Mouse (Mus musculus): ENCODE results near the gene Cpz. TPM values are rescaled to one million over a fixed set of nuclear protein-coding genes. Genes with fewer than 3 reads are reported as not detected.

The Cpz gene
- polyA plus RNA-seq (2011; ENCODE audit: insufficient read depth, insufficient read length, low replicate concordance, missing spikeins) = not detected in 2 replicates

GRCm38 (mm10) chr5:35525469-35526123, at the start of gene Cpz:
Gene Cpz (minus strand): TSS chr5:35525698.
- 7% methylated on average over 29 of the region's 29 CpGs for WGBS

DNA sequence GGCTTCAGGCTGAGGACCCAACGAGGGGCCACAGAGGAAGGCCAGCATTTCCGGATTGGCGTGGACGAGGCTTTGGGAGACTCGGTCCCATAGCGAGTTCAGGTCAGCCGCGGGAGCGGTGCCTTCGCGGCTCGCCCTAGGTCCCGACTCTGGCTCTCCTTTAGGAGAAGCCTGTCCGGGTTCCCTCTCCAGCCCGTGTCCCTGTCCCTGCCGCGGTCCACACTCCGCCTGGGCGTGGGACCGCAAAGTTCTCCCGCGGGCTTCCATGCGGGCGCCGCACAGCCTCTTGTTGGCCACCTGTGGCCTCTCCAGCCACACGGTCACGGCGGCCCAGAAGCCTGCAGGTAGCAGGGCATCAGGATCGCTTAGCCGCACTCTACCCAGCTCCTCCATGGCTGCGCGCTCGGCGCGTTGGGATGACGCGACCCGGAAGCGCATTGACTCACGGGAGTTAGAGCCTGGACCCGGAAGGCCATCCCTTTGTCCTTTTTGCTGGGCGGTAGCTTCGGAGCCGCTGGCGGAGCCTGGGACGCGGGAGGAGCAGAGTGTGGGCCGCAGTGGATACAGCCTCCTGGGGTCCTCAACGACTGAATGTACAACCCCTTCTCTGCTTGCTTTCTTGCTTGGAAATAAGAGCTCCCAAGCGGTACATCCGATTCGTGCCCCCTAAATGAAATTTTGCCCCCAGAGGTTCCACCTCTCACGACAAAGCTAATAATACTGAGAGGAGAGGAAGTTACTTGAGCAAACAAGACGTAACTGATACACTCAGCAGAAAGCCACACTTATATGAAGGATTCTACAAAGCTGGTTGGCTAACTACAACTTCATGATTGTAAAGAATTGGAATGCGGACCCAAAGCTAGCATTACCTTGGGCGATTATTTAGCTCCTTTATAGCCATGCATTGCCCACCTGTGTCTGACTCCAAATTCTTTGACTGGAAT, 49.4 kb upstream of the Cpz start, which contains the start of gene Trmt44:
Gene Trmt44 (minus strand): TSS at position 418 of the 947 bp plus-strand sequence.
- WGBS = 4% methylated on average over 56 of the region's 56 CpGs
- TF ChIP-seq CTCF (IDR thresholded peaks at IDR 0.05; ENCODE audit: control insufficient read depth, insufficient read depth, low read length) (no peak), POLR2A (IDR thresholded peaks at IDR 0.05; ENCODE audit: borderline replicate concordance, control insufficient read depth, low read depth, low read length) (peak; percentile 88; the same call in 1 of the 2 replicates)
- Histone ChIP-seq H3K4me3 (replicated peaks; ENCODE audit: control insufficient read depth, low read depth, low read length) (peak within 1 kb of the TSS; percentile 87), H3K4me1 (ENCODE audit: control insufficient read depth, insufficient read depth, low read length) (peaks cover 2% of the 10 kb centered on the region; the same call in 1 of the 2 replicates), H3K27ac (ENCODE audit: control insufficient read depth, insufficient read depth, low read depth, low read length, poor library complexity) (peak within 1 kb of the TSS; percentile 17)

More at GRCm38 (mm10) chr5:35525469-35526123, at the start of gene Cpz:
- Histone ChIP-seq H3K4me3 (replicated peaks; ENCODE audit: control insufficient read depth, low read depth, low read length) (no peak within 1 kb of the TSS), H3K27ac (ENCODE audit: control insufficient read depth, insufficient read depth, low read depth, low read length, poor library complexity) (no peak within 1 kb of the TSS), H3K4me1 (ENCODE audit: control insufficient read depth, insufficient read depth, low read length) (no peaks in the 10 kb centered on the region)
- TF ChIP-seq CTCF (IDR thresholded peaks at IDR 0.05; ENCODE audit: control insufficient read depth, insufficient read depth, low read length) (no peak), POLR2A (IDR thresholded peaks at IDR 0.05; ENCODE audit: borderline replicate concordance, control insufficient read depth, low read depth, low read length) (no peak)

GRCm38 (mm10) chr5:35571546-35571945, 46.0 kb upstream of the Cpz start:
- no peak for TF ChIP-seq POLR2A (IDR thresholded peaks at IDR 0.05; ENCODE audit: borderline replicate concordance, control insufficient read depth, low read depth, low read length)
- no peak for TF ChIP-seq CTCF (IDR thresholded peaks at IDR 0.05; ENCODE audit: control insufficient read depth, insufficient read depth, low read length)
- Histone ChIP-seq H3K4me3 (replicated peaks; ENCODE audit: control insufficient read depth, low read depth, low read length) (no peak overlapping the region), H3K4me1 (ENCODE audit: control insufficient read depth, insufficient read depth, low read length) (peaks cover 2% of the 10 kb centered on the region; the same call in 1 of the 2 replicates), H3K27ac (ENCODE audit: control insufficient read depth, insufficient read depth, low read depth, low read length, poor library complexity) (no peak overlapping the region)
- WGBS = 65% methylated on average over 6 of the region's 6 CpGs

- TF ChIP-seq POLR2A (IDR thresholded peaks at IDR 0.05; ENCODE audit: borderline replicate concordance, control insufficient read depth, low read depth, low read length) (no peak), CTCF (IDR thresholded peaks at IDR 0.05; ENCODE audit: control insufficient read depth, insufficient read depth, low read length) (no peak)
- no peaks in the 10 kb centered on the region for H3K4me1 ChIP-seq (ENCODE audit: control insufficient read depth, insufficient read depth, low read length)
- H3K27ac ChIP-seq (ENCODE audit: control insufficient read depth, insufficient read depth, low read depth, low read length, poor library complexity) = no peak overlapping the region
- WGBS = 61% methylated on average over 4 of the region's 4 CpGs
- no peak overlapping the region for H3K4me3 ChIP-seq (replicated peaks; ENCODE audit: control insufficient read depth, low read depth, low read length)
Measured at GRCm38 (mm10) chr5:35566632-35567031, 41.1 kb upstream of the Cpz start.

- Histone ChIP-seq H3K27ac (ENCODE audit: control insufficient read depth, insufficient read depth, low read depth, low read length, poor library complexity) (no peak overlapping the region), H3K4me3 (replicated peaks; ENCODE audit: control insufficient read depth, low read depth, low read length) (no peak overlapping the region), H3K4me1 (ENCODE audit: control insufficient read depth, insufficient read depth, low read length) (no peaks in the 10 kb centered on the region)
- no peak for TF ChIP-seq CTCF (IDR thresholded peaks at IDR 0.05; ENCODE audit: control insufficient read depth, insufficient read depth, low read length)
- no peak for TF ChIP-seq POLR2A (IDR thresholded peaks at IDR 0.05; ENCODE audit: borderline replicate concordance, control insufficient read depth, low read depth, low read length)
- WGBS = 77% methylated on average over 9 of the region's 9 CpGs
Measured at GRCm38 (mm10) chr5:35565217-35565616, 39.7 kb upstream of the Cpz start.

- H3K27ac ChIP-seq (ENCODE audit: control insufficient read depth, insufficient read depth, low read depth, low read length, poor library complexity) = no peak overlapping the region
- WGBS = 0% methylated on average over 1 of the region's 1 CpGs
- TF ChIP-seq CTCF (IDR thresholded peaks at IDR 0.05; ENCODE audit: control insufficient read depth, insufficient read depth, low read length) = peak; percentile 92
- TF ChIP-seq POLR2A (IDR thresholded peaks at IDR 0.05; ENCODE audit: borderline replicate concordance, control insufficient read depth, low read depth, low read length) = no peak
- H3K4me3 ChIP-seq (replicated peaks; ENCODE audit: control insufficient read depth, low read depth, low read length) = no peak overlapping the region
- no peaks in the 10 kb centered on the region; the same call in 1 of the 2 replicates for H3K4me1 ChIP-seq (ENCODE audit: control insufficient read depth, insufficient read depth, low read length)
Measured at GRCm38 (mm10) chr5:35563449-35563848, 38.0 kb upstream of the Cpz start.

- 76% methylated on average over 2 of the region's 2 CpGs for WGBS
- Histone ChIP-seq H3K4me1 (ENCODE audit: control insufficient read depth, insufficient read depth, low read length) (no peaks in the 10 kb centered on the region; the same call in 1 of the 2 replicates), H3K4me3 (replicated peaks; ENCODE audit: control insufficient read depth, low read depth, low read length) (no peak overlapping the region), H3K27ac (ENCODE audit: control insufficient read depth, insufficient read depth, low read depth, low read length, poor library complexity) (no peak overlapping the region)
- no peak for TF ChIP-seq POLR2A (IDR thresholded peaks at IDR 0.05; ENCODE audit: borderline replicate concordance, control insufficient read depth, low read depth, low read length)
- no peak for TF ChIP-seq CTCF (IDR thresholded peaks at IDR 0.05; ENCODE audit: control insufficient read depth, insufficient read depth, low read length)
Measured at GRCm38 (mm10) chr5:35562616-35563015, 37.1 kb upstream of the Cpz start.

GRCm38 (mm10) chr5:35559447-35559846, 33.9 kb upstream of the Cpz start:
- Histone ChIP-seq H3K4me3 (replicated peaks; ENCODE audit: control insufficient read depth, low read depth, low read length) (no peak overlapping the region), H3K27ac (ENCODE audit: control insufficient read depth, insufficient read depth, low read depth, low read length, poor library complexity) (no peak overlapping the region), H3K4me1 (ENCODE audit: control insufficient read depth, insufficient read depth, low read length) (no peaks in the 10 kb centered on the region; the same call in 1 of the 2 replicates)
- 85% methylated on average over 8 of the region's 8 CpGs for WGBS
- no peak for TF ChIP-seq CTCF (IDR thresholded peaks at IDR 0.05; ENCODE audit: control insufficient read depth, insufficient read depth, low read length)
- no peak for TF ChIP-seq POLR2A (IDR thresholded peaks at IDR 0.05; ENCODE audit: borderline replicate concordance, control insufficient read depth, low read depth, low read length)

All from bone marrow, adult 2 months (tissue).